ENCODE assay signal across 7 mouse cellular contexts in genomic region chr13:68049731-68050130, GRCm38 (mm10).
DNase-seq lines count a peak whose midpoint lies in the region; ATAC-seq and TF ChIP-seq lines count a peak whose summit lies in the region.
"Not testable (repeated sequence)": the region's sequence is repeated elsewhere in the genome, so short reads cannot be mapped to it uniquely, and the experiment has no call there.

No protein-coding gene starts in this region.

- not testable (repeated sequence) for H3K4me2 ChIP-seq in liver, embryonic 14.5 days (ENCODE audit: low read depth)

- DNase-seq in adrenal gland, postnatal 10 days: peak; percentile 2
- DNase-seq in embryo, embryonic 9.5 days (ENCODE audit: extremely low spot score): peak; percentile 15
- DNase-seq in heart, postnatal 4 days: peak; percentile 17
- DNase-seq in kidney, adult 2 months; liver, embryonic 14.5 days (ENCODE audit: low read depth in 3 of 3, low spot score in 3 of 3): not testable (repeated sequence)
- peak; percentile 16 for DNase-seq in layer of hippocampus, adult 9-10 months (ENCODE audit: low spot score)
- DNase-seq in retina, adult 2 months (ENCODE audit: low read depth, low spot score): peak; percentile 2

- peak; percentile 40 for TF ChIP-seq CTCF in kidney, adult 2 months (conservative IDR thresholded peaks at IDR 0.05; ENCODE audit: insufficient read depth, insufficient read length, low read depth, low read length)
- peak; percentile 32; the same call in 1 of the 2 replicates for TF ChIP-seq CTCF in liver, embryonic 14.5 days (IDR thresholded peaks at IDR 0.05; ENCODE audit: low read depth)

- H3K27me3 ChIP-seq in kidney, adult 2 months (replicated peaks; ENCODE audit: control insufficient read depth, insufficient read depth, low read length); liver, embryonic 14.5 days (ENCODE audit: control insufficient read depth, insufficient read depth, low read length): not testable (repeated sequence)

- not testable (repeated sequence) for TF ChIP-seq EP300 in liver, embryonic 14.5 days (IDR thresholded peaks at IDR 0.05; ENCODE audit: low read depth)

- not testable (repeated sequence) for H3K36me3 ChIP-seq in kidney, adult 2 months (ENCODE audit: control insufficient read depth, insufficient read depth, low read length); liver, embryonic 14.5 days (replicated peaks; ENCODE audit: control insufficient read depth, insufficient read depth, low read depth)

- not testable (repeated sequence) for H3K9ac ChIP-seq in liver, embryonic 14.5 days (replicated peaks)

- not testable (repeated sequence) for H3K27ac ChIP-seq in kidney, adult 2 months (ENCODE audit: insufficient read depth, low read depth, low read length); liver, embryonic 14.5 days

- H3K9me3 ChIP-seq in liver, embryonic 14.5 days (ENCODE audit: control insufficient read depth, low read length): not testable (repeated sequence)

- not testable (repeated sequence) for H3K4me3 ChIP-seq in kidney, adult 2 months (ENCODE audit: insufficient read depth, low read depth, low read length); liver, embryonic 14.5 days (ENCODE audit: insufficient read depth in 1 of 2, low read depth in 2 of 2, low read length in 2 of 2)

- not testable (repeated sequence) for H3K4me1 ChIP-seq in kidney, adult 2 months (ENCODE audit: control insufficient read depth, insufficient read depth, low read length); liver, embryonic 14.5 days (replicated peaks; ENCODE audit: control insufficient read depth in 2 of 2, insufficient read depth in 2 of 2, low read length in 1 of 2)

- not testable (repeated sequence) for ATAC-seq in liver, embryonic 14.5 days (ENCODE audit: insufficient read depth)

- WGBS in kidney, adult 2 months: 26% methylated on average over 8 of the region's 8 CpGs
- 16% methylated on average over 8 of the region's 8 CpGs for WGBS in liver, embryonic 14.5 days (ENCODE audit: insufficient replicate concordance)

- not testable (repeated sequence) for TF ChIP-seq POLR2A in kidney, adult 2 months (IDR thresholded peaks at IDR 0.05; ENCODE audit: low read depth, low read length)
